Mouse (Mus musculus) limb, embryonic 14.5 days (tissue): ENCODE data around the gene Gm4881. TPM values are rescaled to one million over a fixed set of nuclear protein-coding genes. Genes with fewer than 3 reads are reported as not detected.
A peak's percentile ranks its signal among the peaks of the same experiment; 100 is the strongest.

ENCODE experiments used
- ATAC-seq: fragments of 200-750 bp; cut with Nextera tagmentation; 2 replicates; pipeline ENCODE4 v1.8.0; 2017; ENCODE audit warnings: low read depth, moderate number of reproducible peaks, moderate TSS enrichment; ENCODE audit not compliant: low FRiP score
- DNase-seq: peaks from one replicate; pipeline ENCODE4 v3.0.0-alpha.2; 2015; ENCODE audit warnings: low spot score
- H3K27ac ChIP-seq: fragments of 300-500 bp; sonication (generic); replicated peaks from 2 replicates; pipeline ENCODE4 v1.5.1; 2014; ENCODE audit warnings: low read depth, mild to moderate bottlenecking, low read length, moderate library complexity, mixed read lengths
- H3K27me3 ChIP-seq: fragments of 300-500 bp; sonication (generic); 2 replicates; pipeline ENCODE4 v1.6.1; 2014; ENCODE audit warnings: low read length, mixed read lengths; ENCODE audit not compliant: control insufficient read depth, insufficient read depth
- H3K36me3 ChIP-seq: fragments of 300-500 bp; sonication (generic); 2 replicates; pipeline ENCODE4 v1.6.1; 2014; ENCODE audit warnings: mild to moderate bottlenecking, low read length, moderate library complexity, mixed read lengths; ENCODE audit not compliant: control insufficient read depth, insufficient read depth
- H3K4me1 ChIP-seq: fragments of 300-500 bp; sonication (generic); 2 replicates; pipeline ENCODE4 v1.6.1; 2014; ENCODE audit warnings: antibody characterized with exemption, low read length, mixed read lengths; ENCODE audit not compliant: control insufficient read depth, insufficient read depth
- H3K4me2 ChIP-seq: fragments of 300-500 bp; sonication (generic); replicated peaks from 2 replicates; pipeline ENCODE4 v1.6.1; 2014; ENCODE audit warnings: low read depth, mild to moderate bottlenecking, low read length, moderate library complexity; ENCODE audit not compliant: severe bottlenecking
- H3K4me3 ChIP-seq: fragments of 300-500 bp; sonication (generic); replicated peaks from 2 replicates; pipeline ENCODE4 v1.5.1; 2014; ENCODE audit warnings: low read length
- H3K9ac ChIP-seq: fragments of 300-500 bp; sonication (generic); 2 replicates; pipeline ENCODE4 v1.6.1; 2014; ENCODE audit warnings: mild to moderate bottlenecking, low read depth, low read length, moderate library complexity; ENCODE audit not compliant: severe bottlenecking
- H3K9me3 ChIP-seq: fragments of 300-500 bp; sonication (generic); 2 replicates; pipeline ENCODE4 v1.6.1; 2016; ENCODE audit warnings: low read length; ENCODE audit not compliant: control insufficient read depth
- POLR2A ChIP-seq: fragments of 200-500 bp; IDR thresholded peaks from 2 replicates; pipeline ENCODE4 v1.8.0; 2012; ENCODE audit warnings: inconsistent platforms, mild to moderate bottlenecking, moderate library complexity, borderline replicate concordance; ENCODE audit not compliant: insufficient read depth, insufficient read length; ENCODE audit errors: extremely low read depth
- WGBS: fragments of 180-500 bp; shearing (Covaris S2); extraction: QIAGEN DNeasy Blood & Tissue Kit; methylation state at CpG from one replicate; pipeline ENCODE4 v1.1.7; 2014; 5-methylcytosine and 5-hydroxymethylcytosine counted together
- polyA plus RNA-seq, 2 experiments: library from polyadenylated mRNA; depleted of rRNA in 1 of 2; stranded (reverse) in 1 of 2; unstranded in 1 of 2; fragments of >200 nt; fragmentation: Nextera tagmentation in 1 of 2; extraction: Ambion mirVana in 1 of 2; gene quantifications; 2 replicates each; pipeline versions ENCODE4 v1.2.1 to v1.2.3; 2012 to 2014

The Gm4881 gene
- polyA plus RNA-seq, 2 experiments, result 0.06 TPM; not detected in 1

GRCm38 (mm10) chr7:24885468-24886307 is 58.6 kb downstream of the Gm4881 start:
- no peak overlapping the region; the same call in 1 of the 2 replicates for H3K27ac ChIP-seq
- peak overlapping the region; percentile 100 for H3K4me3 ChIP-seq
- ATAC-seq, result no peak
- H3K9me3 ChIP-seq, result no peaks in the 10 kb centered on the region
- H3K9ac ChIP-seq, result peak overlapping the region; percentile 100
- H3K36me3 ChIP-seq, result peaks cover 52% of the 10 kb centered on the region
- peak overlapping the region; percentile 65 for H3K4me2 ChIP-seq
- no peak for TF ChIP-seq POLR2A
- no peaks in the 10 kb centered on the region for H3K27me3 ChIP-seq
- DNase-seq, result no peak
- WGBS, result 38% methylated on average over 12 of the region's 12 CpGs
- H3K4me1 ChIP-seq, result peaks cover 16% of the 10 kb centered on the region

- 2% methylated on average over 46 of the region's 47 CpGs for WGBS
- no peaks in the 10 kb centered on the region for H3K9me3 ChIP-seq
- peak overlapping the region; percentile 100 for H3K4me3 ChIP-seq
- H3K9ac ChIP-seq, result peak overlapping the region; percentile 100
- peak overlapping the region; percentile 88 for H3K27ac ChIP-seq
- peaks cover 45% of the 10 kb centered on the region for H3K36me3 ChIP-seq
- peaks cover 16% of the 10 kb centered on the region for H3K4me1 ChIP-seq
- peak overlapping the region; percentile 65 for H3K4me2 ChIP-seq
- no peak for ATAC-seq
- H3K27me3 ChIP-seq, result no peaks in the 10 kb centered on the region
- no peak for DNase-seq
- TF ChIP-seq POLR2A, result no peak
Observed at GRCm38 (mm10) chr7:24884693-24885291, 59.5 kb downstream of the Gm4881 start.

GRCm38 (mm10) chr7:24883896-24884692 is 60.2 kb downstream of the Gm4881 start, which contains the start of gene Rps19:
TSS of gene Rps19 (plus strand) at chr7:24884371.
- peak within 1 kb of the TSS; percentile 100 for H3K4me3 ChIP-seq
- no peaks in the 10 kb centered on the region for H3K9me3 ChIP-seq
- TF ChIP-seq POLR2A, result peak; percentile 96
- H3K36me3 ChIP-seq, result peaks cover 38% of the 10 kb centered on the region
- H3K27me3 ChIP-seq, result no peaks in the 10 kb centered on the region
- WGBS, result under 1% methylated on average over 56 of the region's 57 CpGs
- DNase-seq (peak; percentile 99), ATAC-seq (peak; percentile 93)
- peak within 1 kb of the TSS; percentile 65 for H3K4me2 ChIP-seq
- H3K4me1 ChIP-seq, result peaks cover 16% of the 10 kb centered on the region
- peak within 1 kb of the TSS; percentile 88 for H3K27ac ChIP-seq
- peak within 1 kb of the TSS; percentile 100 for H3K9ac ChIP-seq

GRCm38 (mm10) chr7:24882416-24883199 is 61.7 kb downstream of the Gm4881 start:
- Histone ChIP-seq H3K9me3 (no peaks in the 10 kb centered on the region), H3K27me3 (no peaks in the 10 kb centered on the region), H3K27ac (no peak overlapping the region), H3K4me1 (peaks cover 16% of the 10 kb centered on the region), H3K4me3 (no peak overlapping the region), H3K36me3 (peaks cover 23% of the 10 kb centered on the region), H3K9ac (no peak overlapping the region), H3K4me2 (no peak overlapping the region)
- DNase-seq, result no peak
- TF ChIP-seq POLR2A, result no peak
- no peak for ATAC-seq
- 94% methylated on average over 9 of the region's 9 CpGs for WGBS
